In the genomic region with DNA sequence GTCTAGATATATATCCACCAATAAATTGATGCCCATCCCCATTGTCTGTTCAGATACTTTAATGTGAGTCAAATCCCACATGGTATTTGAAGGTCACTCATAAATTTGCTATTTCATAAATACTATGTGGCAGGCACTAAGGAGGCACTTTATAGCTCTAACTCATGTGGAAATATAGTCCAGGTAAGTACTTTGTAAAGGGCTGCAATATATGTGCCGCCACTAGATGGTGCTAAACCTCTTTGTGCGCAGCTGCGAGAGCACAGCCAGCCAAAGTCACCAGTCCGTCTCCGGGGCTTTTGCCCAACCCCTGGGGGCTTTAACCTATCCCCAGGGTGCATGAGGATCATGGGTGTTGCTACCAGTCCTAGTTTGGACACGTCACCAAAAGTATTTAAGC, we compare ENCODE assay signal across 7 mouse cellular contexts. TPM values are rescaled to one million over a fixed set of nuclear protein-coding genes. Genes with fewer than 3 reads are reported as not detected.
DNase-seq lines count a peak whose midpoint lies in the region; ATAC-seq and TF ChIP-seq lines count a peak whose summit lies in the region.
"Not testable (repeated sequence)": the region's sequence is repeated elsewhere in the genome, so short reads cannot be mapped to it uniquely, and the experiment has no call there.

No protein-coding gene starts in this region.

- not testable (repeated sequence) for H3K9ac ChIP-seq in forebrain, embryonic 11.5 days (ENCODE audit: low read length); heart, embryonic 15.5 days

- TF ChIP-seq CTCF in kidney, adult 2 months (conservative IDR thresholded peaks at IDR 0.05; ENCODE audit: insufficient read depth, insufficient read length, low read depth, low read length): peak; percentile 22; the same call in 1 of the 2 replicates

- peak; percentile 76 for ATAC-seq in forebrain, embryonic 11.5 days (replicated peaks; ENCODE audit: low FRiP score)
- ATAC-seq in heart, embryonic 15.5 days (replicated peaks; ENCODE audit: insufficient number of reproducible peaks, insufficient read depth, low FRiP score, low read depth): not testable (repeated sequence)
- peak; percentile 41; the same call in 1 of the 2 replicates for ATAC-seq in megakaryocyte, adult 5-6 weeks (ENCODE audit: poor library complexity, severe bottlenecking)

- not testable (repeated sequence) for TF ChIP-seq POLR2A in kidney, adult 2 months (IDR thresholded peaks at IDR 0.05; ENCODE audit: low read depth, low read length)

- not testable (repeated sequence) for H3K36me3 ChIP-seq in forebrain, embryonic 11.5 days (ENCODE audit: control insufficient read depth, insufficient read depth, low read length); heart, embryonic 15.5 days; kidney, adult 2 months (ENCODE audit: control insufficient read depth, insufficient read depth, low read length)

- H3K4me3 ChIP-seq in forebrain, embryonic 11.5 days (ENCODE audit: low read depth, low read length); heart, embryonic 15.5 days: not testable (repeated sequence)
- H3K4me3 ChIP-seq in kidney, adult 2 months (ENCODE audit: insufficient read depth, low read depth, low read length): 0 out of 2 replicates have a peak overlapping the region, but pooled peaks have one; percentile 22

- not testable (repeated sequence) for H3K27ac ChIP-seq in forebrain, embryonic 11.5 days (ENCODE audit: low read depth, low read length); heart, embryonic 15.5 days; kidney, adult 2 months (ENCODE audit: insufficient read depth, low read depth, low read length)

- not testable (repeated sequence) for H3K4me1 ChIP-seq in forebrain, embryonic 11.5 days (replicated peaks; ENCODE audit: control insufficient read depth, insufficient read depth, low read length); heart, embryonic 15.5 days (replicated peaks); kidney, adult 2 months (ENCODE audit: control insufficient read depth, insufficient read depth, low read length)

- not testable (repeated sequence) for H3K27me3 ChIP-seq in forebrain, embryonic 11.5 days (ENCODE audit: control insufficient read depth, insufficient read depth, low read length); heart, embryonic 15.5 days; kidney, adult 2 months (replicated peaks; ENCODE audit: control insufficient read depth, insufficient read depth, low read length)

- H3K4me2 ChIP-seq in forebrain, embryonic 11.5 days (ENCODE audit: low read depth, low read length, severe bottlenecking): not testable (repeated sequence)
- H3K4me2 ChIP-seq in heart, embryonic 15.5 days: 0 out of 2 replicates have a peak overlapping the region, but pooled peaks have one; percentile 27

- H3K9me3 ChIP-seq in forebrain, embryonic 11.5 days (ENCODE audit: control insufficient read depth, low read length); heart, embryonic 15.5 days (replicated peaks): not testable (repeated sequence)

- DNase-seq in adrenal gland, postnatal 10 days: peak; percentile 67
- not testable (repeated sequence) for DNase-seq in forebrain, embryonic 11.5 days (ENCODE audit: low spot score)
- DNase-seq in kidney, adult 2 months: peak; percentile 77
- DNase-seq in left cerebral cortex, adult 18-20 months (ENCODE audit: low spot score in 2 of 2): peak; percentile 50 to 69
- DNase-seq in right cerebral cortex, postnatal 10 days (ENCODE audit: low spot score in 2 of 2): peak; percentile 32 to 51

- WGBS in forebrain, embryonic 11.5 days: 3% methylated on average over 4 of the region's 6 CpGs
- 2% methylated on average over 6 of the region's 6 CpGs for WGBS in heart, embryonic 15.5 days
- 3% methylated on average over 6 of the region's 6 CpGs for WGBS in kidney, adult 2 months

RNA-seq across cellular contexts. Expression of a gene that starts 18.8 kb away (rescaled TPM):
- total RNA-seq in adrenal gland, postnatal 10 days (2021): under 1 TPM in 1 of 2 experiments, not detected in 1; 0.42 TPM
- polyA plus RNA-seq in forebrain, embryonic 11.5 days (2014; fragmentation: Nextera tagmentation; extraction: Ambion mirVana): not detected in 2 replicates
- polyA plus RNA-seq in heart, embryonic 15.5 days (2015; fragmentation: Nextera tagmentation; extraction: Ambion mirVana): not detected in 2 replicates
- polyA plus RNA-seq in kidney, adult 2 months (2012; rRNA removed): not detected in 2 replicates
- not detected for total RNA-seq in left cerebral cortex, adult 18-20 months (2021)
- total RNA-seq in megakaryocyte, adult 5-6 weeks (2015): 30.3 and 43.3 TPM in 2 replicates
- total RNA-seq in megakaryocyte, adult 5-6 weeks (2017): 24.4 and 24.6 TPM in 2 replicates

Comparison
In these comparisons a context has a peak if more than half of its experiments do, and no peak if none do; other contexts are left out.
1. RNA of a gene that starts 18.8 kb away (total RNA-seq): 24.4 to 43.3 TPM in megakaryocyte, adult 5-6 weeks; 0.42 TPM in adrenal gland, postnatal 10 days and not detected in left cerebral cortex, adult 18-20 months; every median in the first group is over 10 times any median in the second.